Mouse (Mus musculus) mesoderm, embryonic 11.5 days (tissue): ENCODE data around the gene Rgs8.

ENCODE experiments used
- DNase-seq: peaks from one replicate; pipeline ENCODE4 v3.0.0-alpha.2; 2012; ENCODE audit warnings: low read depth, low spot score

Gene Rgs8

DNA sequence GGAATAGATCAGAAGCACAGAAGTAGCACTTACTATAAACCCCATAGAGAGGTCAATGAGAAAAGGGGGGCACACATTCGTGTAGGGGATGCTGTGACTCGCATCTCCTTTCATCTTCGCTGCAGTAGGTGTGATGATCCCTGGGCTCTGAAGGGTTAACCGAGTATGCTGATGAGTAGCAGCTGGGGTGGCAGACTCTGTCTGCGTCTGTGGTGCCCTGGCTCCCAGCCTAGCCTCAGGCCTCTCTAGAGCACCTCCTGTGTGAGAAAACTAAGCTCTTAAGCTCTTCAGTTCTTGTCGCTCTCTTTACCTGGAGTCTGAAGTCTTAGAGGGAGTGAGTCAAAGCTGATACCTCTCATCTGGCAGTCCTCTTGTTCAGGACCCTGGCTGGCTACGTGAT, 51.3 kb downstream of the Rgs8 start:
- no peak for DNase-seq

DNA sequence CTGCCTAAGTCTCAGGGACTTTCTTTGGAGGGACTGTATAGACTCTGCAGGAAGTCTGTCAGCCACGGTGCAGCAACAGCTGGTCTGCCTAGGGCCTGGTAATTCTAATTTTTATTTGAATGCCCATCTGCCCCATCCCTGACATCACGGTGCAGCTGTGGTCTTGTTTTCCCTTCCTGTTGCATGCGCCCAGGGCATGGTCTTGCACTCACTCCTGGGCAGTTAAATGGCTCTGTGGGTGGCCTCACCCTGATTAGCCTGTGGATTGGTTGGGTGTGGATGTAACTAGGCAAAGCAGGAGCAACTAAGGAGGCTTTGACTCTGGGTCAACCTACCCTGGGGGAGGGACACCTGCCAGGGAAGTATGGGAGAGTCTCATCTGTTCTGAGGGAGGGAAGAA, 52.2 kb downstream of the Rgs8 start:
- no peak for DNase-seq

DNA sequence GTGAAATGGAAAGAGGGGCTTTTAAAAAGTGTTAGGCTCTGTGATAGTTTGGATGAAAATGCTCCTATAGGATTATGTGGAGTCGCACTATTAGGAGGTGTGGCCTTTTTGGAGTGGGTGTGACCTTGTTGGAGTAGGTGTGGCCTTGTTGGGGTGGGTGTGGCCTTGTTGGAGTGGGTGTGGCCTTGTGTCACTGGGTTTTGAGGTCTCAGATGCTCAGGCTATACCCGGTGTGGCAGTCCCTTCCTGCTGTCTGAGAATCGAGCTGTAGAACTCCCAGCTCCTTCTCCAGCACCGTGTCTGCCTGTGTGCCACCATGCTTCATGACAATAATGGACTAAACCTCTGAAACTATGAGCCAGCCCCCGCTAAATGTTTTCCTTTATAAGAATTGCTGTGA, 55.8 kb downstream of the Rgs8 start:
- DNase-seq: no peak

DNA sequence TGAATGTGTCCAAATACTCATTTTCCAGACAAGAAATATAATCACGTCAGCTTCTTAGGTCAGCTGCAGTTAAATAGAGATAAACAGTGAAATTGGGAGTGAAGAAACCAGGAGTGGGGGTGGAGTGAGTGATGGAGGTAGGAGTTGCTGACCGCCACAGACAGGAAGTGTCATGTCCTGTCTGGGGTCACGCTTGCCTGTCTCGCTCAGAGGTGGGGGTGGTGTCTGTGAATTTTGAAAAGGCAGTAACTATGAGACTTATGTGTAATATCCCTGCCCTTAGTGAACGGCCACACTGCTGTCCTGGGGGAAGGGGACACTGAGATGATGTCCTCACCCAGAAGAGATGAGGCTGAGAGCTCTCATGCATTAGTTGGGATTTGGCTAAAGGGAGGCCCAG, 56.6 kb downstream of the Rgs8 start:
- no peak for DNase-seq

DNA sequence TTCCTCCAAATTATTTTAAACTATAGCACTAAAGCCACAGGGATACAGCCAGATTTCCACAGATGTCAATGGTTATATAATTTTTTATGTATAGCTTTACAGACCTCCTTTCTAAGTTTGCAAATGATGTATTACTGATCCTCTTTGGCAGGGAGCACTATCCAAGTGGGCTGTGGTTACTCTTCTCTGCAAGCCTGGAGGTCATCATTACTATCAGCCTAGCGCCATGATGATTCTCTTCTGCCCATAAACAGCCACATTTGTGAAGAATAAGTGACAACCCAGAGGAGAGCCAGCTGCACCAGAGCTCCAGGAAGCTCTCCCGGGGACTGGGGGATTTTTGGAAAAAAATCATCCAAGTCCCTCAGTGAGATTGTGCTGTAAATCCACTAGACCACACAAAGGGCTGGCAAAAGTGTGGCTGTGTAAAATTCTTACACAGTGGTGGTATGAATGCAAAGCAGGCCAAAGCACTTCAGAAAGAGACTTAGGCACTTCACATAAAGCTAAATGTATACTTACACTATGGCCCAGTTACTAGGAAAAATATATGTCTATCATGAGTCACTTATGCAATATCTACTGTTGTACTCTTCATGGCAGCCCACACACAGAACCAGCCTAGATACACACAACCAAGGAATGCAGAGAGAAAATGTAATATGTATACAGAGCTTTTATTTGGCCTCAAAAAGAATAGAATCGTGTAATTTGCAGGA, 58.9 kb downstream of the Rgs8 start:
- no peak for DNase-seq

DNA sequence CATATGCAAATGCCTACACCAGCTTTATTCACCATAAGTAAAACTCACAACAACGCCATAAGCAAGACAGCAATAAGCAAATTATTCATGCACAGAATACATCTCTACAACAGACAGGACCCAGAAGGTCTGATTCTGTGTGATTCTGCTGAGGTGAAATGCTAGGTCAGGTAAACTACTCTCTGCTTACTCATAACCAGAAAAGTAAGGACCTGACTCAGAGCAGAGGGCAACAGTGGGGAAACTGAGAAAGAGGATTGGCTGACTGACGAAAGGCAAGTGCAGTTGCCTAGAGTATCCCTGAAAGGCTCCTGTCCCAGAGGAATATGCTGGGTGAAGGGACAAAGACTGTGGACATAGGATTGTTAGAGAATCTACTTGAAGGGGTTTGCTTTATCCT, 59.8 kb downstream of the Rgs8 start:
- DNase-seq: no peak

DNA sequence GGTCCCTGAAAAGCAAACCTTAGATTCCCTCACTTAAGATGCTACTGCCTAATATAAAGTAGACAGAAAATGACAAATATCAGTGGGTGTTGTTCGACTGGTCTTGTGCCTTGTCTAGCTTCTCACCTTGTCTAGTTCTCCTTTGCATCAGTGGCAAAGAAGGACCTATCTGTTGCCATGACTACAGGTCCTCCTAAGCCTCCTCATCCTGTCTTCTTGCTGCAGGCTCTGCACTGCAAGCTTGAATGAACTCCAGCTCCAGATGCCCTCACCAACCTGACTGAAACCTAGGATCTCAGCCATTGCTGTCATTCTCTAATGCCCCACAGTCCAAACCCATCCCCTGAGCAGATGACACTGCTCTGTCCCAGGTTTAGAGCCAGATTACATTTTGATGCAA, 65.2 kb downstream of the Rgs8 start:
- no peak for DNase-seq

DNA sequence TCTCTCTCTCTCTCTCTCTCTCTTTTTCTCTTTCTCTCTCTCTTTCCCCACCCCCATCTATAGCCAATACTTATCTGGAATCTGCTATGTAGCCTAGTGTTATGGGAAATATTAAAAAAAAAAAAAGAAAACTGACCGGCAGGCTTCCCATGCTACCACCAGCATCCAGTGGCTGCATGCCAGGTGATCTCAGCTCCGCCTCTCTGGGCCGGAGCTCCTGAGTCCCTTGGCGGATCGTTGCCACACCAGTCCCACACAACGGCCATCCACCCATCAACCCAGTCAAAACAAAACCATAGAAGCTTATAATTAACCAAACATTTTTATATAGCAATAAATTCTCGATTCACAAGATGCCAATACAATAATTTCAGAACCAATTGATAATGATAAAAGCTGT, 68.1 kb downstream of the Rgs8 start:
- no peak for DNase-seq

DNA sequence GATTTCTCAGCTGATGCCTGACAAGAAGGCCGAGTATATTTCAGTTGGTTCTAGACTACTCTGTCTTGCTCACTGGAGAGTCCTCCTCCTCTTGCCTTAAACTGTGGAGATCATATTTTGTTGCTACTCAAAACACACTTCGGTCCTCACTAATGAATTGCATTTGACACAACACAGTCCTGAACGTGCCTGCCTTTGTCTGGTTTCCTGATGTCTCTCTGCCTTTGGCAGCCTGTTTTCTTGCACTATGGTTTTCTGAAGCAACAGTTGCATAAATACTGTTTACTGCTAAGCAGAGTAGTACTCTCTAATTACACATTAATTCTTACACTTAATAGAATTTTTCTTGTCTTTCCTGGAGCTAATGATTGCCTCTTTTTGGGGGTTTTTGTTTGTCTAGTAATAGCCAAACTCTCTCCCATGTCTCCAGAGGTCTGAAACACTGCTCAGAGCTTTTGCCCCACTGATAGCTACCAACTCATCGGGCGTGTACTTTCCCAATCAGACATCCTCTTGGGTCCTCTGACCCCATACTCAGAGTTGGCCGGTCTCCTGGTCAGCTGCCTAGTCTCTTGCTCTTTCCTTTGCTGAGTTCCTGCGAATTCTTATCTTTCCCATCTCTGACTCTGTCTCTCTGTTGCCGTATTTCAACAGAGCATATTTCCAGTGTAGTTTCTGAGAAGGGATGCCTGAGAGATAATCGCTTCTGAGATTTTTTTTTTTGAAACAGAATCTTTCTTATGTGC, 68.9 kb downstream of the Rgs8 start:
- no peak for DNase-seq

DNA sequence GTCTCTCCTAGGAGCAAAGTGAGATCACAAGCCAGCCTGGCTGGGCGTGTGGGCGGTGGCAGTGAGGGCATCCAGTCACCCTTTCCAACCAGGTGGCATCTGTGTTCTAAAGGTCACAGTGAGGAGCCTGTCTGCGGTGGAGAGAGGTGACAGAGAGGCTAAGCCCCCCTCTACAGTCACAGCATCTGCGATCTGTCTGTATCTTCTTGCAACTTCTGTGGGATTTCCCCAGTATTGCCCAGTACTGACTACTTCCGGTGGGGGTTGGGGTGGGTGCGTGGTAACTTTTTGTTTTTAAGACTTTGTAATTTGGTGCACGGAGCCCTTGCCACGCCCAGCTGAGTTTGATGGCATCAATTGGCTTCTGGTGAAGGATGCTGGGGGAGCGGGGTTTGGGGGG, 70.6 kb downstream of the Rgs8 start:
- DNase-seq: no peak

DNA sequence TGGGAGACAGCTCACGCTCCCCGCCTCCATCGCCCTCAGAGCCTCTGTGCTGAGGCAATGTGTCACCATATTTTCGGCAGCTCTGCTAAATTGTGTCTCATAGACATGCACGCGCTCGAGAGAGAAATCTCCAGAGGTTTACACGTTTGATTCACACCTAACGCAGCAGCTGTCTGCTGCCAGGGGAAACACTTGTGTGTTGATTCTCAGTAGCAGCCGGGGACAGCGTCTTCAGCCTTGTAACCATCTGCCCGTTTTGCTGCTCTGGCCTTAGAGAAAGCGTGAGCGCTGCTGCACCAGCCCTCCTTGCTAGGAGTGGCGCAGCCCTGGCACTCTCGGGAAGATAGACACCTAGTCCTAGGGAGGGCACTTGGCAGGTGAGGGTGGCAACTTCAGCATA, 73.8 kb downstream of the Rgs8 start:
- no peak for DNase-seq

DNA sequence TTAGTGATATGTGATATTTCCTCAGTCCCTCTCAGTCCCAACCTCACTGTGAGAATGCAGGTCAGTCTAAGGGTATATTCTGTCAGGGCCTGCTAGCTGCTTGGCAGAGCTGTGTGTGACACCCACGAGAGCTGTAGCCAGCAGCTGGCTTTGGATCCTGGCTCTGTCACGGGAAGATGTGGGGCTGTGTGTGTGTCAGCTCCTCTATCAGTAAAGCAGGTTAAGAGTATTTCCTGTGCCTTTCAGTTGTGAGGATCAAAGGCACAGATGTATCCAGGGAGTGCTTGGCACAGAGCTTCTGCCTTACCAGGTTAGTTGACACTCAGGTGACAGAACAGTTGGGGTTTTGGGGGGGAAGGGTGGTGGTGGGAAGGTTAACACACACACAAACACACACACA, 77.0 kb downstream of the Rgs8 start:
- no peak for DNase-seq

DNA sequence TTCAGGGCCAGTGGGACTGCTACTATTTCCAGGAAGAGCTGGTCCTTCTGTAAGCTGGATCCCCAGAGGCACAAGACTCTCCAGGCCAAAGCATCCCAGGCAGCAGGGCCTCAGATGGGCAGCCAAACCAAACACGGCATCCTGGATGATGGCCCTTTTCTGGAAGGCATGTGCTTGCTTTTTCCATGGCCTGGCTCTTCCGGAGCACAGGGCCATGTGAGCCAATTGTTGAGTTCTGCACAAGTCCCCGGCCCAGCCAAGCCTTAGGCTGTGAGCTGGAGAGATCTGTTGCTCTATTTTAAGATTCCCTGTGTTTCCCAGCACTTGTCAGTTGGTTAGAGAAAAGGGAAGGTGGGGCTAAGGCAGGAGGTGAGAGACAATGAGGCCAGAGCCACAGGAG, 77.8 kb downstream of the Rgs8 start:
- no peak for DNase-seq

DNA sequence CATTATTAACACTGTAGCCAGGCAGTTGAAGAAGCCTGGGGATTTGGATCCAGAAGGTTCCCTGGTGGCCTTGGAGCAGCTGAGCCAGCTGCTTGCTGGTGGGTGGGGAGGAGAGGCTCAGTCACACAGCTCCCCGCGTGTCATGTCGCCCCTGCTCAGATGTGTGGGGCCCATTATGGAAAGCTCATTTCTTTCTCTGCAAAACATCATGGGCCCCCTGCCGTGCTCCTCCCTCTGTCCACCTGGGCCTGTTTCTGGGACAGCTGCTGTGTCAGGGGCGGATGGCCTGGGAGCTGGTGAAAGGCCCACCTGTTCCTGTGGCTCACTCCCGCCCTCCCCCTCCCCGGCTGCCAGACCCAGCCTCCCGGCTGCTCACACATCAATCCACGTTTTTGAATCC, 80.4 kb downstream of the Rgs8 start:
- peak; percentile 51 for DNase-seq

DNA sequence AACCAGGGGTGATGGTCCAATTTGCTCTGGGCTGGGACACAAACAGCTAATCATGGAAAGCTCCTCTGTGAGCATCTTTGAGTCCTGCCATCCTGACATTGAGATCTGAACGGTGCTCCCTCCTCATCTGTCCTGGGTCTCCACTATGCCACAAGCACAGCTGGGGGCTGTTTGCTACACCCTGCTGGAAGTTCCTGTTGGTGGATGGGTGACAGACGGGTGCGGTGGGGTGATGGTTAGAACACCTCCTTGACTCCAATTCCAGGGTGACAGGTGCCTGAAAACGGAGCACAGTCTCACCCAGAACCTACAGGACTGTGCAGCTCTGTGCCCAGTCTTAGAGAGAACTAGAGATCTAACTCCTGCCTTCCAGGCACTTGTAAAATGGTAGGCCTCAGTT, 82.0 kb downstream of the Rgs8 start:
- DNase-seq: no peak

DNA sequence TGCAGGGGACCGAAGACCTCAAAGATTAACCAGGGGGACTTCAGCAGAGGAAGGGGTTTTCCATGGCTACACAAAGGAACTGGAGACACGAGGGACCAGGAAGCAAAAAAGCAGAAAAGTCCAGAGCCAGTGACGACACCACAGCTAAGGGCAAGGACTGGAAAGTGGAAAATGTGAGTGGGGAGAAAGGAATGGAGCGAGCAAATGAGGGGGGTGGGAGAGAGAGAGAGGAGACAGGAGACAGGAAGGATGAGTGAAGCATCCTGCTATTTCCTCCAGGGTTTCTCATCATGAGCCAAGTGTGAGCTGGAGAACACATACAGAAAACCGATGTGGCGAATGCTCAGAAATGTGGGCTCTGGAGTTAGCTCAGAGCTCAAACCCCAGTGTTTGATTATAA, 83.3 kb downstream of the Rgs8 start:
- DNase-seq: no peak

DNA sequence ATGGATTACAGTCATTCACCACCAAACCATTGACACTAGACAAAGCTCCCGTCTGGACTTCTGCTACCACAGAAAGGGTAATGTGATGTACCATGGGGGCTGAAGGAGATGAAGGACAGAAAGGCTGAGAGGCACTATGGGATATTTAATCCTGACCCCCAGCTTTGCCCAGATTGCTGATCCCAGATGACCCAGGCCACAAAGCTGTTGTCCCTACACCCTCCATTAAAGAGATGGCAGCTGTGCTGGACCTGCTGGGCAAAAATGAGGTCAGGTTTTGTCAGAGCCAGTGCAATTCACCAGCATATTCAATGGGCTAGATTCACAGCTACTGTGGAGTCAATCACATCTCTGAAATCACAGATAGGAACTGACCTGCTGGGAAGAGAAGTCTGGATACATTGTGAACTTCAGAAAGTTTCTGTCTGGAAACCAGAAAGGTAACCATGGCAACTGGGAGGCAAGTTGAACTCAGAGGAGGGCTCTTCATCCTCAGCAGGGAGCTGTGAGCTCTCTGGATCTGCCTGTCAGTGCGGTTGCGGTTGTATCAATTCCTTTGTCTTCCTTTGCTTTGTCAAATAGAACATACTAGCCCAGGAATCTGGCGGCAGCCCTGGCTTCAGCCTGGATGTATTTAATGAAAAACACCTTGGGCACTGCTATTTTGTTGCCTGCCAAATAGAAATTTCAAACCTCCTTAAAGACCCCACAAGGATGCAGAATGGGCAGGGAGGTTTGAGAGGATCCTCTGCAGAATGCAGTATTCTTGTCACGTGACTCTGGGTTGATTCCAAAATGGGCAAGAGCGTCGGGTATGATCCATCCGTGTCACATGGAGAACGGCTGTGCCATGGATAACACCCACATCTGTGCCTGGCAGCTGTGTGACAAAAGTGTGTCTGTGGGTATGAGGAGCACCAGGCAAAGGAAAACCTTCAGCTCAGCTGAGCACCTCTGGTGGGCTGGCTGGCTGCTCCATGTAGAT, 84.6 kb downstream of the Rgs8 start:
- DNase-seq: peak; percentile 63

DNA sequence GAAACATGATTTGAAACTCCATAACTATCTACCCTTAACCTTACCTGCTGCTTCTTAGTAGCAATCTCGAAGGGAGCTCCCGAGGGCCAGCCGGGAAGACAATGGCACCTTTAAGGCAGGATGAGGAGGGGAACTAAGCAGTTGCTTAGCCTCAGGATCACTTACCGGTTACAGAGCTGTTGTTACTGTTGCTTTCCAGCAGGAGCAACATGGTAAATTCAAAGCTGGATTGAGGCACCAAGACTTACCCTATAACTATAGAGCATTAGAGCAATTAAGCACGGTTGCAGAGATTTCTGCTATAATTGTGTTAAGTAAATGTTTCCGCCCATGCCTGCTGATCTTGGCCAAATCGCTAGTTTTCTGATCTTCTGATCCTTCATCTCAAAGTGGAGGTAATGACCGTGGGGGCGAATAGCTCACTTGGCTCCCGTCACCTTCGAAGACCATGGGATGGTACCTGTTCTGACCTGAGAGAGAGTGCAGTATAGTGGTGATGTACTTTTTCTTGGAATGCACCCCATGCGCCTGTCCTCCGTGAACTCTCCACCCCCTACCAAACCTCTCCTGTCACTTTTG, 86.7 kb downstream of the Rgs8 start:
- DNase-seq: no peak

DNA sequence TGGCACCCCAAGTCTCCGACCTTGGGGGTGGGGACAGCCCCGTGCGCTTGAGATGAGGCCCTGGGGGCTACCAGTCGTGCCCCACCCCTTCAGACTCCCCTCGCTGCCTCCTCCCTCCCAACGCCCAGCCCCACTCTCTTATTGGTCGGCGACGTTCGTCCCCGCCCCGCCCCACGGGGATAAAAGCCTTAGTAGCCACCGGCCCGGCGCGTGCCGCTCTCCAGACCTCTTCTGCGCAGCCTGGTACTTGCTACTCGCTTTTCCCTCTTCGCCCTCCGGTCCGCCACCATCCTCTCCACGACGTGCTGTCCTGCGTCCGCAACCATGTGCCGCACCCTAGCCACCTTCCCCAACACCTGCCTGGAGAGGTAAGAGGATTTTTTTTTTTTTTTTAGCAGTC, 87.3 kb downstream of the Rgs8 start, which contains the start of gene Rgs16:
Gene Rgs16, plus strand, starts transcription at position 205 of the 400 bp plus-strand sequence.
- peak; percentile 84 for DNase-seq

DNA sequence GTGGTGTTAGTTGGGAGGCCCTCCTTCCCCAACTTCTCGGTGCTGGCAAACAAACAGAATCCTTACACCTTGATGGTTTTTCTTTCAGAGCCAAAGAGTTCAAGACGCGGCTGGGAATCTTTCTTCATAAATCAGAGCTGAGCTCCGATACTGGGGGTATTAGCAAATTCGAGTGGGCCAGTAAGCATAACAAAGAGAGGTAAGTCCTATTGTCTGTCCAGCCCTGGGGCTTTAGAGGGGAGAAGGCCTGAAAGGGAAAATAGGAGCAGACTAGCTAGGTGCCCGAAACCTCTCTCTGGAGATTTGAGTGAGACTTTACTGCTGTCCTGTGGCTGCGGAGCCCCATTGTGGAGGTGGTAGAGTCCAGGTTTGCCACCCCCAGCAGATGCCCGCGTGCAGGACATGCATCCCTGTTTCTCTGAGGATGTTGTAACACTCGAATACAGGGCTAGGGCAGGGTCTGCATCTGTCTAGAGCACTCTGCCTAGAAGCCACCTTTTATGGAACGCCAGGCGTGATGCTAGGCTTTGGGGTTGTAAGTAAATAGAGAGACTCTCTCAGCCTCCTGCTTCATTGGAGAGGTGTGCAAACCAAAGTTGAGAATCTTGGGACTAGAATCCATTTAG, 88.1 kb downstream of the Rgs8 start:
- DNase-seq: no peak

DNA sequence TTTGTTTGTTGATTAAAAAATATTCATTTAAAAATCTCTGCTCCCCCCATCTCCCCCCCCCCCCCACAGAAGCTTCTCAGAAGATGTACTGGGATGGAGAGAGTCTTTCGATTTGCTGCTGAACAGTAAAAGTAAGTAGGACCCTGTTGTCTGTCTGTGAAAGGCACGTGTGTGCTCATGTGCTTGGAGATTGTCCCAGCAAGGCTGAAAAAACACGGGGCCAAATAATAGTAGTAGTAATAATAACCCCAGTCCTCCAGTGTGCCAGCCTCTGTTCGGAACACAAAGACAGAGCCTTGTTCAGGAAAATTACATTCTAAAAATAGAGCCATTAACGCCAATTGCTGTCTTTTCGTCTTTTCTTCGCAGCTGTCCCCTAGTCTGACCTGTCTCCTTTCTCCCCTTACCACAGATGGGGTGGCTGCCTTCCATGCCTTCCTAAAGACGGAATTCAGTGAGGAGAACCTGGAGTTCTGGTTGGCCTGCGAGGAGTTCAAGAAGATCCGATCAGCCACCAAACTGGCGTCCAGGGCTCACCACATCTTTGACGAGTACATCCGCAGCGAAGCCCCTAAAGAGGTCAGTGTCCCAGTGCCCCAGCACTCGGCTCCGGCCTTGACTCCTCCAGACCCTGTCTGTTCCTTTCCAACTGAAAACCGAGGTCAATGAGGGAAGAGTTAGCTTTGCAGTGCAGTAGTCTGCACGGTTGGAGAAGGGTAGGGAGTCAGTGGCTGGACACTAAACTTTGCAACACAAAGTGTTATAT, 88.9 kb downstream of the Rgs8 start:
- no peak for DNase-seq
